Mouse (Mus musculus) right cerebral cortex, postnatal 36 days (tissue): ENCODE data around the gene Cxcr1.
"Not testable (repeated sequence)": the region's sequence is repeated elsewhere in the genome, so short reads cannot be mapped to it uniquely, and the experiment has no call there.

Experiments used
- DNase-seq, 2 experiments: peaks; one replicate each; pipeline ENCODE4 v3.0.0; 2022; ENCODE audit warnings: low spot score in 2 of 2, mixed read lengths in 1 of 2

Gene Cxcr1

DNA sequence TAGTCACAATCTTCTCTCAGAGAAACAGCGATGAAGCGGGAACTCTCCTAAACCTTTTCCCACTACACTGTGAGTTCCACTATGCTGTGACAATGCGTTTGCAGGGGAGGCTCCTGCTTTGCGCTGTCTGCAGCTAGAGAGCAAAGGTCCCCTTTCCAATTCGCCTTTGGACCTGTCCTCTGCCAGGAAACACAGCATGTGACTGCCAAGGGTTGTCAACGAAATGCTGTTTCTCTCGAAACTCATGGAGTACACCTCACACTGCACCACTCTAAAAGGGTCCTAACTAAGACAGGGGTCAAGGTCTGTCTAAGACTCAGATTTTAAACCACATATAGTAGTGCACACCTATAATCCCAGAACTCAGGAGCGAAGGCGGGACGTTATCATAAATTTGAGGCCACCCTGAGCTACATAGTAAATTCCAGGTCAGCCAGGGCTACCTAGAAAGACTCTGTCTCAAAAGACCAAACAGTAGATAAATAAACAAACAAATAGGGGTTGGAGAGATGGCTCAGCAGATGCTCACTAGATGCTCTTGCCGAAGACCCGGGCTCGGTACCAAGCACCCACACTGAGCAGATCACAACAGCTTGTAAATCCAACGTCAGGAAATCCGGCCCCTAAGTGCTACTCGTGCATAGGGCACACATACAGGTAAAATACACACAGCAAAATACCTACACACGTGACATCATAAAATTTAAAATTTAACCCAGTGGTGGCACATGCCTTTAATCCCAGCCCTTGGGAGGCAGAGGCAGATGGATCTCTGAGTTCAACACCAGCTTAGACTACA, 2.4 kb upstream of the Cxcr1 start:
- DNase-seq: no peak

- DNase-seq: no peak
These were observed 1.5 kb upstream of the Cxcr1 start for GRCm38 (mm10) chr1:74195961-74196360.

DNA sequence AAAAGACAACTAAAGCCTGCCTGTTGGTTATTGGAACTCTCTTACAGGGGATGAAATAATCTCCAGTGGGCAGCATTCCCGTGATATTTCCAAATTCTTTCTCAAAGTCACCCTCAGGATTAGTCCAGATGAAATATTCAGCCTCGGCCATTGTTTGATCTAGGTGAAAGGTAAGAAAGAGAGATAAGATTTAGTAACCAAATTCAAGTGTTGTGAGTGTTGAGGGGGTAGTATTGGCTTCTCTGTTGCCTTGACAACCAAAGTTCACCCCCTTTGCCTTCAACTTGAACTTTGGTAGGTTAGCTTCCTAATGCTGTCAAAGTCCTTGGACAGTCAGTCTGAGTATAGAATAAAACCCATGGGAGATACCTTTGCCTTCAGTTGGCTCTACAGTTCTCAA, 1.7 kb downstream of the Cxcr1 start:
- no peak for DNase-seq

GRCm38 (mm10) chr1:74190471-74190870, 4.0 kb downstream of the Cxcr1 start:
- DNase-seq: no peak

DNA sequence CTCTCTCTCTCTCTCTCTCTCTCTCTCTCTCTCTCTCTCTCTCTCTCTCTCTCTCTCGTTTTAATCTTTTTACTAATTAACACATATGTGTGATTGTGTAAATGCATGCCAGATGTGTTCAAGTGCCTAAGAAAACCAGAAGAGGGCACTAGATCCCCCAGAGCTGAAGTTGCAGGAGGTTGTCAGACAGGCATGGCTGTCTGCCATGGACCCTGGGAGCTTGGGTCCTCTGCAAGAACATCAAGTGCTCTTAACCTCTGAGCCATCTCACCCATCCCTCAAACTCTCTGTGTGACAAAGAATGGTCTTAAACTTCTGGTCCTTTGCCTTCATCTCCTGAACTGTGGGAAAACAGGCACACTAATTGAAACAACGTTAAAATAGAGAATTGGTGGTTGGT, 11.4 kb downstream of the Cxcr1 start:
- no peak for DNase-seq

DNA sequence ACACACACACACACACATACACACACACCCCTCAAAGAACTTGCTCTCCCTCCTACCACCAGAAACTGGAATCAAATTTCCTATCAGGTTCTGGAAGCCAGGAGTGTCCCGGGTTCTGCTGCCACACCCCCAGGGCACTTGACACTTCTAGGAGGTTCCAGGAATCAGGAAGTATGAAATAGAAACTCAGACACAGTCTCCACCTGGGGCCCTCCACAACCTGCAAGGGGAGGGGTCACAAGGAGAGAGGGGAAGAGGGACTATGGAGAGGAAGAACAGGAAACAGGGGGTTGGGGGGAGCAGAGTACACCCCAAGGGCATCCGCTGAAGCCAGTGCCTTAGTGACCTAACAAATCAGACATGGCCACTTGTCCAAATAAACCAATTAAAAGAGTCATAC, 13.0 kb downstream of the Cxcr1 start:
- no peak for DNase-seq

DNA sequence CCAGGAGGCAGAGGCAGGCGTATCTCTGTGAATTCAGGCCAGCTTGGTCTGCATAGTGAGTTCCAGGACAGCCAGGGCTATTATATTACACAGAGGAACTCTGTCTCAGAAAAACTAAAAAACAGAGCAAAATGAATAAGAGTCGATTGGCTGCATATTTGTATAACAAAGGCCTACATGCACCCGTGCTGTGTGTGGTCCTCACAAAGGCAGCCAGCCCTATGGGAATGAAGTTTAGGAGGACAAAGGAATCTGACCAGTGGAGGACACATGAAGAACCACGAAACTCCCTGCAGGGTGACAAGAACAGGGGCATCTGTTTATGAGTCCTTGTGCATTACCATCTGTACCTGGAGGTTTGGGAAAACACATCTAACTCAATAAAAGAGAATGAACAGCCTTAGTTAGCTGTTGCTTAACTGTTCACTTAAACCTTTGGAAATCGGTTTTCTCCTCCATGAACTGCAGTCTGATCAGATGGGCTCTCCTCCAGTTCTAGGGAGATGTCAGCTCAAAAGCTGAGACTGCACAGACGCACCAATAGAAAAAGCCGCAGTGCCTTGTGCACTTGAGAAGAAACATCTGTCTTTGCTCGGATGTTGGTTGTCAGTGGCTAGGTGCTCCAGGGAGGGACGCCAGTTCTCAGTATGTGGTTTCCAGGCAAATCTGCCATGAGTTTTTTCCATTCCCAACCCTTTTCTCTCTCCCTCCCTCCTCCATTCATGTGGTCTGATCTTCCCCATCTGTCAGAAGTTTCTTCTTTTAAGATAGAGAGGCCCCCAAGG, 14.6 kb downstream of the Cxcr1 start:
- no peak for DNase-seq

DNA sequence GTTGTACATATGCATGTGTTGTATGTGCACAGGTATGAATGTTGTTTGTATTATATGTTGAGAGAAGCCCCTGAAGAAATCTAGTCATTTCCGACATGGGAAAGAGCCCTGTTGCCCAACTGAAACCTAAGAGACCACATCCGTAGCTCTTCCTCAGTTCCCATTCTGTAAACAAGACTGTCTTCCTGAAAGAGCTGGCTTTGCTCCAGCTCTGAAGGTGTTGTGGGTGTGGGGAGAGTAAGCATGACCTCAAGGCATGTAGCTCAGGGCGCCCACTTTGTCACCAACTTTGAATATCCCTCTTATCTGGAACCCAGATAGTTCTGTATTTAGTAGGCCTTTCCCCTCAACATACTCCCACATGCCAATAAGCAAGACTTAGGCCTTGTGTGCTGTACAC, 15.8 kb downstream of the Cxcr1 start:
- DNase-seq: no peak

- no peak for DNase-seq
These were observed 18.7 kb downstream of the Cxcr1 start for GRCm38 (mm10) chr1:74175731-74176130.

GRCm38 (mm10) chr1:74172722-74173121, 21.7 kb downstream of the Cxcr1 start:
- no peak for DNase-seq

DNA sequence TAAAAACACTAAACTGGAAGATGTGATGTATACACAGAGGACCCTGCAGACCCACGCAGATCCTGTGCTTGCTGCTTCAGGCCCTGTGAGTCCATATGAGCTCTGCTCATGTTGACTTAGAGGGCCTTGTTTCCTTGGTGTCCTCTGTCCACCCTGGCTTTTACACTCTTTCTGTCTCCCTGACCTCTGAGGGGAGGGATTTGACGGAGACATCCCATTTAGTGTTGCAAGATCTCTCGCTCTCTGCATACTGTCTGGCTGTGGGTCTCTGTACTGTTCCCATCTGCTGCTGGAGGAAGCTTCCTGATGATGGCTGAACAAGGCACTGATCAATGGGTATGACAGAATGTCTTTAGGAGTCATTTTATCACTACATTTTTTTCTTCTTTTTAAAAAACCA, 24.7 kb downstream of the Cxcr1 start:
- DNase-seq: no peak

- no peak for DNase-seq
These were observed 27.3 kb downstream of the Cxcr1 start for GRCm38 (mm10) chr1:74167136-74167535.

GRCm38 (mm10) chr1:74160036-74160435, 34.4 kb downstream of the Cxcr1 start:
- no peak for DNase-seq

DNA sequence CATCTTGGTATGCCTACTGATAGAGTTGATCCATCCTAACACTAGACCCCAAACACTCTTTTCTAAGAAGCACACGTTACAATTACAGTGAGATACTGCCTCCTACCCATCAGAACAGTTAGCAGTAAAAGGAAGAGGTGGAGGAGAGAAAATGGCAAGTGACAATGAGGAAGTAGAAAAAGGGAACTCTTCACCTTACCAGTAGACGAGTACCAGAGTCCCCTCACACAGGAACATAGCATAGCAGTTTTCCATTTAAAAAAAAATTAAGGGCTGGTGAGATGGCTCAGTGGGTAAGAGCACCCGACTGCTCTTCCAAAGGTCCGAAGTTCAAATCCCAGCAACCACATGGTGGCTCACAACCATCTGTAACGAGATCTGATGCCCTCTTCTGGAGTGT, 34.8 kb downstream of the Cxcr1 start:
- not testable (repeated sequence) for DNase-seq

GRCm38 (mm10) chr1:74156381-74156910, 38.0 kb downstream of the Cxcr1 start:
- DNase-seq: no peak

- DNase-seq: no peak
These were observed 38.9 kb downstream of the Cxcr1 start for GRCm38 (mm10) chr1:74155435-74156012.

- DNase-seq: no peak
These were observed 40.8 kb downstream of the Cxcr1 start, which contains the start of gene Cxcr2 for GRCm38 (mm10) chr1:74153461-74154184. Gene Cxcr2, plus strand, starts transcription at chr1:74153989.

DNA sequence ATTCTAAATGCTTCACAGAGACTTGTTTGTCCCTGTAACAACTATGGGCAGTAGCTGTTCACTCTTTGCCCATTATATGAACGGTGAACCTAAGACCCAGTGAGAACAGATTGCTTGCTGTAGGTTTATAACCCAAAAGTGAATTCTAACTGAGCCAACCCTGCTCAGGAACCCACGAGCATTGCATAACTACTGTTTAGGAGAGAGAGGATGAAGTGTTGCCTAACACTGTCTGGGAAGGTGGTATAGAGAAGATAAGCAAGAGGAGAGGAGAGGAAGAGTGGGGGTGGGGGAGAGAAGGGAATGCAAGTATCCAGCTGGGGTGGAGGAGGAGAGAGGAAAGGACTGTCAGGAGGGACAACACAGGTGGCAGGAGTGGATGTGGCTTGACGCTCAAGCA, 43.3 kb downstream of the Cxcr1 start:
- DNase-seq: no peak

- DNase-seq: no peak
These were observed 44.3 kb downstream of the Cxcr1 start for GRCm38 (mm10) chr1:74150101-74150500.

DNA sequence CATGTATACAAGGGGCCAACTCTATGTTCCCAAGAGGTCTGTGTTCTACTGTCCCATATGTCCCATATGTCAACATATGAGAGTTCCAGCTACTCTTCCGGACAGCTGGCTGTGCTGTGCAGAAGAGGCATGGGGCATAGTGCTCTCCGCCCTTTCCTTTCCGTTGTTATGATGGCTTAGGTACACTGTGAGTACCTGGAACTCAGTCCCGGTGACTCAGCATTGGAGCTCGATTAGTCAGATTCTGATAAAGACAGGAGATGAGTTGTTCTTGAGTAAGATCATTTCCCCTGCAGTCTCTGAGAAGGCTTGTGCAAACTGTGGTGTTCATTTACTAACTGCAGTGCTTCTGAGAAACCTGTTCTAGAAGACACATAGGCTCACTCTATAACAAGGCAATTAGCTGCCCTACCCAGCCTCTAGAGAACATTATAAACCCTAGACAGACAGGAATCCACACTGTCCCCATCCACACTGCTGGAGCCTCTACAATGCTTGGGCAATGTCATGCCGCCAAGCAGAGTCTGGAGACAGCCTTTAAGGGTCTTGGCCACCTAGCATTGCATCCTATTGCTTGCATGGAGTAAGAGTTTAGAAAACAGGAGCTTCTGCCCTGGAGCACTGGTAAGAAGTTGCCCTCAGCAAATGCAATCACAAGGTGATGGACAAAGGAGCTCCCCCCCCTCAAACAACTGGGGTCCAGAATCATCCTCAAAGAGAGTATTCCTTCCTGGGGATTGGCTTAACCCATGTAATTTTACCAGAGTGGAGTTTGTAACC, 45.1 kb downstream of the Cxcr1 start:
- DNase-seq: no peak
